Mouse (Mus musculus) bone marrow, adult 2 months (tissue): ENCODE measurements around the gene Slit2. TPM values are rescaled to one million over a fixed set of nuclear protein-coding genes. Genes with fewer than 3 reads are reported as not detected.

ENCODE experiments used
- H3K27ac ChIP-seq: fragments of 200-500 bp; 2 replicates; pipeline ENCODE4 v1.5.1; 2012; ENCODE audit warnings: low read depth, mild to moderate bottlenecking, control low read depth, inconsistent platforms, low read length; ENCODE audit not compliant: control insufficient read depth, poor library complexity, insufficient read depth
- H3K4me1 ChIP-seq: fragments of 200-500 bp; 2 replicates; pipeline ENCODE4 v1.6.1; 2011; ENCODE audit warnings: low read length; ENCODE audit not compliant: control insufficient read depth, insufficient read depth
- H3K4me3 ChIP-seq: fragments of 200-500 bp; replicated peaks from 2 replicates; pipeline ENCODE3; 2011; ENCODE audit warnings: mild to moderate bottlenecking, low read depth, low read length, control low read depth; ENCODE audit not compliant: control insufficient read depth
- CTCF ChIP-seq: fragments of 200-500 bp; IDR thresholded peaks from 2 replicates; pipeline ENCODE4 v1.5.1; 2011; ENCODE audit warnings: low read length, control low read depth; ENCODE audit not compliant: control insufficient read depth, insufficient read depth
- POLR2A ChIP-seq: fragments of 200-500 bp; IDR thresholded peaks from 2 replicates; pipeline ENCODE4 v1.6.1; 2011; ENCODE audit warnings: low read depth, mild to moderate bottlenecking, control low read depth, low read length, borderline replicate concordance; ENCODE audit not compliant: control insufficient read depth
- WGBS: fragments of 180-500 bp; shearing (Covaris S2); methylation state at CpG from one replicate; pipeline ENCODE4 v1.1.7; 2018; 5-methylcytosine and 5-hydroxymethylcytosine counted together
- polyA plus RNA-seq: library from polyadenylated mRNA; stranded (reverse); fragments of >200 nt; gene quantifications from 2 replicates; pipeline ENCODE4 v1.2.4, GENCODE M21; 2011; ENCODE audit warnings: low replicate concordance; ENCODE audit not compliant: missing spikeins, insufficient read depth, insufficient read length

Slit2 gene
- 2.1 and 9.9 TPM in 2 replicates for polyA plus RNA-seq

DNA sequence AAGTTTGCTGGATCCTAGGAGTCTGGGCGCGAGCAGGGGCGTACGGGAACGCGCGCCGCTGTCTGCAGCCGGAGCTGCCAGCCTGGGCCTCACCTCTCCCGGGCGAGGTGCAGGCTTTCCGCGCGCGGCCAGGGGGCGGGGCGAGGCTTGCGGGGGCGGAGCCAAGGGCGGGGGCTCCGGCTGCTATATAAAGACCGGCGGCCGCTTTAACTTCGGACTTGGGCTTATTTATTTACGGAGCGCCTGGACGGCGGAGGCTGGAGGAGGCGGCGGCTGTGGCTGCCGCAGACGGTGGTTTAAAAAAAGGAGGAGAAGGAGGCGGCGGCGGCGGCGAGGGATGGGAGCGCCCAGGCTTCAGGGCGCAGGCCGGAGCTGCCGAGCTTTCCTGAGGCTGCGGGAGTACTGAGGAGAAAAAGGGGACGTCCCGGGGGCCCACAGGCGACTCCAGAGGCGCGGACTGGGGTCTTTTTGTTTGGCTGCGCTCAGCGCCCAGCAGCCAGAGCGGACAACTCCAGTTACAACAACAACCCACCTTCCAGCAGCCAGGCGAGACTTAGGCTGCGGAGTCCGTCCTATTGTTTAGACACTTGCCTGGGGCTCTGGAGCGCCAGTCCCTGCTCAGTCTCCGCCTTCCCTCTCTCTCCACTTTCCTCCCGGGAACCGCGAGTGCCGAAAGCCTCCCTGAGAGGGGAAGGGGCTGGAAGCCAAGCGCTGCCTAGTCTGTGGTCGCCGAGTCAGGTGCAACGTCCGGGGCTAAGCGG, at the start of gene Slit2:
Gene Slit2, plus strand, starts transcription at position 198 of the 761 bp plus-strand sequence.
- Histone ChIP-seq H3K4me1 (no peaks in the 10 kb centered on the region), H3K27ac (no peak within 1 kb of the TSS), H3K4me3 (no peak within 1 kb of the TSS)
- TF ChIP-seq POLR2A (no peak), CTCF (no peak)
- WGBS, result under 1% methylated on average over 66 of the region's 66 CpGs

DNA sequence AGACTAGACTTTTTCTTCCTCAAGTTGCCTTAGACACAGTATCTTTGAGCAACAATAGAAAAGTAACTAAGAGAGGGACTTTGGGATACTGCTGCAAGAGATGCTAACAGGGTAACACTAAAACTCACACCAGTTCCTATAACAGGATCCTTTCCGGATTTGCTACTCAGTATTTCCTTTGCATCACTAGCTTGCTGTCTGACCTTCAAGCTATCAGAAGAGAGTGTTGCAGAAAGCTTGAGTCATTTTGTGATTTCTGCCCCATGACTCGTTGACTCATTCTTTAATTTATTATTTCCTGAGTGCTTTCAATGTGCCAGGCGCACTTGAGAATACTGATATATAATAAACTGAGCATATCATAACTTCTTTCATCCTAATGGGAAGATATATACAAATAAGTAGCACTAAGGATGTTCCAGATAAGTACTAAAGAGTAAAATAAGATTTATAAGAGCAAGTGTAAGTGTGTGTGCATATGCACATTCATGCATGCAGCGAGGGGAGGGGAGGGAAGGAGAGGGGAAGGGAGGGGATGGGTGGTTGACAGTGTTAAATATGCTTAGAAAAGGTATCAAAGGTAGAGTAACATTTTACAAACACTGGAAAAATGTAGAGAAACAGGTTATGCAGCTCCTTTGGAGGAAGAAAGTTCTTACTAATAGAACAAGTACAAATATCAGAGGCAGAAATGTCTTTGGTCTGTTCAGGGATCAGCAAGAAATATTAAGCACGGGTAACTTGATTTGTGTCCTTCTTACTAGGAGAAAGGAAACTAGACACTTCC, 44.2 kb upstream of the Slit2 start:
- Histone ChIP-seq H3K4me3 (no peak overlapping the region), H3K27ac (no peak overlapping the region), H3K4me1 (no peaks in the 10 kb centered on the region)
- no peak for TF ChIP-seq CTCF
- TF ChIP-seq POLR2A, result no peak
- WGBS, result 33% methylated on average over 5 of the region's 5 CpGs

DNA sequence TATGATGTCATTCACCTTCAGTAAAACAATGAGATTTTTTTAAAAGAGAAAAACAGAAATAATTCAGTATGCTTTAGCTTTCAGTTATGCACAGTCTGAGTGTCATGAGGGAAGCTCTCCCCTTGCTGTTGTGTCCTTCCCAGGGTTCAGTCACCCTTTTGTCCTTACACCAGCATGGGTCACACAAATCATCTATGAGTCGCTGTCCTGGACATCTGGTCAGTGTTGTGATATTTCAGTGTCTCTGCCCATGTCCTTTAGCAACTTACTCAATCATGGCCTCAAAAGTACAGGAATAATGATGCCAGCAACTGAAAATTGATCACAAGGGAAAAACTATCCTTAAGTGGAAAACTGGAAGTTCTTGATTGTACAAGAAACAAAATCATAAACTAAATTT, 26.5 kb upstream of the Slit2 start:
- Histone ChIP-seq H3K27ac (no peak overlapping the region), H3K4me3 (no peak overlapping the region), H3K4me1 (no peaks in the 10 kb centered on the region)
- 64% methylated on average over 1 of the region's 1 CpGs for WGBS
- TF ChIP-seq POLR2A (no peak), CTCF (no peak)

DNA sequence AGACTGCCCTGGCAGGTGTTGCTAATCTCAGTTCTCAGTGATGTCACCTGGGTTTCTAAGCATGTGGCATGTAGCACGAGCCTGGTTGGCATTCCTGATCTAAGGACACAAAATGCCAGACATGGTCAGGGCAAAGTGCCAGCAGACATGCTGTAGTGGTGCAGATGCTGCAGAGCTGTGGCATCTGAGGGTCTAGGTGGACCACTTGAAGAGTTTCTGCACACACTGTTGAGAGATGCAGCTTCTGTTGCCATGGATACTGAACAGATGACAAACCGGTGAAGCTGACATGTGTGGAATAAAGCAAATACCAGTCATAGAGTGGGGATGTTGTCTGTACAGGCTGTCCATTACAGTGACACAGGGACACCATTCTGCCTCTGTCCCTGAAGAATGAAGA, 7.1 kb upstream of the Slit2 start:
- TF ChIP-seq CTCF (no peak), POLR2A (no peak)
- 65% methylated on average over 2 of the region's 2 CpGs for WGBS

DNA sequence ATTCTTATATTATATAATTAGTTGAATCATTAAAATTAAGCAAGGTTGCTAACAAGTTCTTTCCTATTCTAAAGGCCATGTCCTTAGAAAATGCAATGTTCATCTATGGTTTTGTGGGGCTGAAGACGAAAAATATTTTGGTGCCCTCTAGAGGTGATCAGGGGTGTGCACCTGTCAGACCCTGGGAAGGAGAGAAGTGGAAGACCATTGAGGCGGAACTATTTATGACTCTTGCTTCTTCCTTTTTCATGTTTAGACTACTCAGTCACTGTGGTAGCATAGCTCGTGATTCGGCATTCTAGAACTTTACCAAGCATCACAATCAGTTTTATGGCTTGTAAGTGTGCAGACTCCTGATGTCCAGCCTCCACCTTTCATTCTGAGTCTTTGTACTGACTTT, 3.6 kb upstream of the Slit2 start:
- Histone ChIP-seq H3K27ac (no peak overlapping the region), H3K4me1 (no peaks in the 10 kb centered on the region), H3K4me3 (no peak overlapping the region)
- 1% methylated on average over 4 of the region's 4 CpGs for WGBS
- TF ChIP-seq POLR2A (no peak), CTCF (no peak)

More for the DNA sequence above, 7.1 kb upstream of the Slit2 start:
- Histone ChIP-seq H3K4me3 (no peak overlapping the region), H3K27ac (no peak overlapping the region), H3K4me1 (no peaks in the 10 kb centered on the region)

DNA sequence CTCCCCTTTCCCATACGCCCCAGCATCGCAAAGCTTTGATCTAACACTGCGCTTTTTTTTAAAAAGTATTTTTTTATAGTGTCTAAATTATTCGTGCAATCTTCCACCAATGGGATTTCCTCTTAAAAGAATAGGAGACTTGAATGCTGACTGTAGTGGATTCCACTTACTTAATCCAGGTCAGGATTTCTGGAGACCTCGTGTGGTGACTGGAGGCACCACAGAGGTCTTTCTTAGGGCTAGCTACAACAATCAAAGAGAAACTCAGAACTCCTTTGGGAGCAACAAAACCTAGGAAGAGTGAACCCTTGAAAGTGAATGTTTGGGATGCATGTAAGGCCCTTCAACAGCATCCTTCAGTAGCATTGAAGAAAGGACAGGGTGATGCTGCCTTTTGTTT, 2.5 kb upstream of the Slit2 start:
- Histone ChIP-seq H3K4me1 (no peaks in the 10 kb centered on the region), H3K27ac (no peak overlapping the region), H3K4me3 (no peak overlapping the region)
- WGBS, result 60% methylated on average over 5 of the region's 5 CpGs
- TF ChIP-seq CTCF (no peak), POLR2A (no peak)

DNA sequence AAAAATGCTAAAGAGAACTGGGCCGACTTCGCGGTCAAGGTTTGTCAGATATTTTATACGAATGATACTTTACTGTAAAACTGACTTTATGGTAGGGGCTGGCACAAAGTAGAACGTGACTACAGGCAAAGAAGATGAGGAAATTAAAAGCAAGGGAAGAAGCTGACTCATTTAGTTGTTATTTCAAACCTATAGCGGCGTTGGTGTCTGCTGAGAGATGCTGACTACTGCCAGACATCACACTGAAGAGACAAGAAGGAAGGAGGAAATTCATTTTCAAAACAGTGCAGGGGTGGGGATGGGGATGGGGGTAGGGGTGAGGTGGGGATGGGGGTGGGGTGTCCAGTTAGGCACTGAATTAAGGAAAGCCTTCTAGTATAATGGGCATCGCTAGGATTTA, 987 bp upstream of the Slit2 start:
- H3K4me3 ChIP-seq, result no peak overlapping the region
- no peak overlapping the region for H3K27ac ChIP-seq
- H3K4me1 ChIP-seq, result no peaks in the 10 kb centered on the region
- 53% methylated on average over 8 of the region's 8 CpGs for WGBS
- TF ChIP-seq CTCF, result no peak
- TF ChIP-seq POLR2A, result no peak
